In genomic region chr1:134200481-134200880, GRCm38 (mm10) we compare ENCODE assay signal across 28 mouse cellular contexts. TPM values are rescaled to one million over a fixed set of nuclear protein-coding genes. Genes with fewer than 3 reads are reported as not detected.
A peak's percentile ranks its signal among the peaks of the same experiment; 100 is the strongest.
DNase-seq lines count a peak whose midpoint lies in the region; TF ChIP-seq lines count a peak whose summit lies in the region.
"Had no signal": no experiment of that assay in that cellular context is flagged by ENCODE, and none has a peak within 500 bp of the region (broad histone marks: within the 10 kb centered on the region; RNA-seq: fewer than 3 reads in every experiment).

No protein-coding gene starts in this region.

- no peak overlapping the region for H3K4me3 ChIP-seq in gastrocnemius, adult 2 months
- H3K4me3 ChIP-seq in layer of hippocampus, adult 2 months = no peak overlapping the region
- H3K4me3 ChIP-seq in cortical plate, adult 2 months (ENCODE audit: insufficient read depth, low read length) = no peak overlapping the region
- H3K4me3 ChIP-seq: embryonic facial prominence, embryonic 13.5 days; embryonic facial prominence, embryonic 15.5 days; erythroblast, embryonic 14.5 days; forebrain, embryonic 13.5 days; forebrain, embryonic 15.5 days had no signal

- no peak for TF ChIP-seq CTCF in gastrocnemius, adult 2 months (IDR thresholded peaks at IDR 0.05)
- TF ChIP-seq CTCF in layer of hippocampus, adult 2 months (conservative IDR thresholded peaks at IDR 0.05) = no peak
- no peak for TF ChIP-seq CTCF in cortical plate, adult 2 months (IDR thresholded peaks at IDR 0.05; ENCODE audit: extremely low read depth, insufficient read depth, low read length)

- peak; percentile 5 for DNase-seq in cerebellum, adult 11 months
- no peak for DNase-seq in cerebellum, adult 11-12 months
- DNase-seq in gastrocnemius, adult 2 months = no peak
- no peak for DNase-seq in gastrocnemius, postnatal 25 days
- no peak for DNase-seq in layer of hippocampus, adult 2 months (ENCODE audit: low spot score in 2 of 2)
- no peak for DNase-seq in layer of hippocampus, adult 9-10 months (ENCODE audit: low spot score)
- DNase-seq in spleen, postnatal 10 days (ENCODE audit: low spot score in 2 of 2) = no peak
- DNase-seq: adrenal gland, adult 8-10 months; adrenal gland, postnatal 14 days; adrenal gland, postnatal 36 days; B cell, adult 2 months; cerebellum, adult 2 months; cerebellum, adult 9-10 months; cerebellum, postnatal 10 days; cerebellum, postnatal 25 days; embryo, embryonic 11 days had no signal

- TF ChIP-seq POLR2A in cortical plate, adult 2 months (IDR thresholded peaks at IDR 0.05; ENCODE audit: extremely low read depth, insufficient read depth, low read length) = no peak

- intact Hi-C loops in gastrocnemius, adult 2 months (cut with DNase I) = no loop called here

- H3K4me1 ChIP-seq in cortical plate, adult 2 months (ENCODE audit: control insufficient read depth, insufficient read depth, low read length) = peaks cover 21% of the 10 kb centered on the region

- H3K27ac ChIP-seq in gastrocnemius, adult 2 months = 0 out of 2 replicates have a peak overlapping the region, but pooled peaks have one; percentile 5
- peak overlapping the region; percentile 93 for H3K27ac ChIP-seq in layer of hippocampus, adult 2 months
- peak overlapping the region; percentile 30; the same call in 1 of the 2 replicates for H3K27ac ChIP-seq in cortical plate, adult 2 months (ENCODE audit: insufficient read depth, low read length)
- H3K27ac ChIP-seq: embryonic facial prominence, embryonic 13.5 days; embryonic facial prominence, embryonic 15.5 days; forebrain, embryonic 13.5 days; forebrain, embryonic 15.5 days had no signal

RNA-seq across cellular contexts. Expression of gene Mybph, which starts 7.2 kb away (rescaled TPM):
- 100 to 1,000 TPM; 192 to 318 TPM for total RNA-seq in gastrocnemius, adult 2 months (2021)
- total RNA-seq in gastrocnemius, postnatal 25 days (2021) = 100 to 1,000 TPM; 335 to 488 TPM
- not detected for total RNA-seq in layer of hippocampus, adult 2 months (2021)
- polyA plus RNA-seq in cortical plate, adult 2 months (2012; rRNA removed) = 0.17 and 0.23 TPM in 2 replicates
- total RNA-seq: adrenal gland, postnatal 14 days had no signal
- polyA plus RNA-seq: activated CD4-positive, CD25-positive, alpha-beta regulatory T cell, adult 4 months; CD4-positive, CD25-positive, alpha-beta regulatory T cell, adult 4 months; erythroblast, embryonic 14.5 days; forebrain, embryonic 11.5 days; forebrain, embryonic 13.5 days; forebrain, embryonic 15.5 days; G1E; Patski had no signal

RNA-seq across cellular contexts. Expression of gene Chil1, which starts 18.5 kb away (rescaled TPM):
- 1 to 10 TPM; 1.8 to 6.9 TPM for total RNA-seq in gastrocnemius, adult 2 months (2021)
- total RNA-seq in gastrocnemius, postnatal 25 days (2021) = 1 to 10 TPM in 1 of 2 experiments, under 1 TPM in 1; 0.91 to 1.7 TPM
- 10 to 100 TPM; 11.1 to 12.4 TPM for total RNA-seq in layer of hippocampus, adult 2 months (2021)
- polyA plus RNA-seq in cortical plate, adult 2 months (2012; rRNA removed) = 18.0 and 18.1 TPM in 2 replicates
- total RNA-seq: G1E had no signal
- polyA plus RNA-seq: activated CD4-positive, CD25-positive, alpha-beta regulatory T cell, adult 4 months; erythroblast, embryonic 14.5 days; G1E had no signal

RNA-seq across cellular contexts. Expression of gene Adora1, which starts 34.8 kb away (rescaled TPM):
- under 1 TPM; 0.20 to 0.31 TPM for total RNA-seq in gastrocnemius, adult 2 months (2021)
- total RNA-seq in gastrocnemius, postnatal 25 days (2021) = 1 to 10 TPM in 1 of 2 experiments, under 1 TPM in 1; 0.49 to 2.7 TPM
- 100 to 1,000 TPM; 202 to 221 TPM for total RNA-seq in layer of hippocampus, adult 2 months (2021)
- polyA plus RNA-seq in cortical plate, adult 2 months (2012; rRNA removed) = 154 and 161 TPM in 2 replicates
- total RNA-seq: CH12.LX had no signal
- polyA plus RNA-seq: erythroblast, embryonic 14.5 days; G1E had no signal

Comparison
In these comparisons a context has a peak if more than half of its experiments do, and no peak if none do; other contexts are left out.
1. H3K27ac ChIP-seq: peak in every context shown above with its lines; median percentile 93 in layer of hippocampus, adult 2 months; 30 in cortical plate, adult 2 months; 5 in gastrocnemius, adult 2 months.
2. RNA of gene Mybph, which starts 7.2 kb away (total RNA-seq): 335 to 488 TPM in gastrocnemius, postnatal 25 days and 192 to 318 TPM in gastrocnemius, adult 2 months; not detected in layer of hippocampus, adult 2 months; every median in the first group is over 100 times any median in the second.
3. RNA of gene Adora1, which starts 34.8 kb away (total RNA-seq): 202 to 221 TPM in layer of hippocampus, adult 2 months; 0.49 to 2.7 TPM in gastrocnemius, postnatal 25 days and 0.20 to 0.31 TPM in gastrocnemius, adult 2 months; every median in the first group is over 10 times any median in the second.